Mouse (Mus musculus): ENCODE results near the gene Drg1. TPM values are rescaled to one million over a fixed set of nuclear protein-coding genes. Genes with fewer than 3 reads are reported as not detected.

Drg1 gene
- polyA plus RNA-seq, 1 experiment from 2014 or later: 276 TPM

GRCm38 (mm10) chr11:3297871-3298812 lies 31.9 kb upstream of the Drg1 start:
- H3K4me3 ChIP-seq: no peak overlapping the region
- H3K9me3 ChIP-seq (replicated peaks): no peaks in the 10 kb centered on the region
- peaks cover 100% of the 10 kb centered on the region for H3K36me3 ChIP-seq
- DNase-seq (ENCODE audit: low spot score): no peak
- 94% methylated on average over 10 of the region's 10 CpGs for WGBS
- H3K27ac ChIP-seq: no peak overlapping the region
- H3K4me1 ChIP-seq: peaks cover 31% of the 10 kb centered on the region
- no peaks in the 10 kb centered on the region for H3K27me3 ChIP-seq (ENCODE audit: low read depth, poor library complexity, severe bottlenecking)

- Histone ChIP-seq H3K27ac (no peak overlapping the region), H3K4me1 (peaks cover 38% of the 10 kb centered on the region), H3K27me3 (ENCODE audit: low read depth, poor library complexity, severe bottlenecking) (no peaks in the 10 kb centered on the region), H3K9me3 (replicated peaks) (no peaks in the 10 kb centered on the region), H3K36me3 (peaks cover 97% of the 10 kb centered on the region), H3K4me3 (no peak overlapping the region)
- 88% methylated on average over 5 of the region's 5 CpGs for WGBS
- no peak for DNase-seq (ENCODE audit: low spot score)
Observed at GRCm38 (mm10) chr11:3296056-3296455, 29.8 kb upstream of the Drg1 start.

- no peak for DNase-seq (ENCODE audit: low spot score)
- Histone ChIP-seq H3K27me3 (ENCODE audit: low read depth, poor library complexity, severe bottlenecking) (no peaks in the 10 kb centered on the region), H3K4me3 (peak overlapping the region; percentile 86; the same call in 1 of the 2 replicates), H3K4me1 (peaks cover 40% of the 10 kb centered on the region), H3K36me3 (peaks cover 84% of the 10 kb centered on the region), H3K9me3 (replicated peaks) (no peaks in the 10 kb centered on the region), H3K27ac (0 out of 2 replicates have a peak overlapping the region, but pooled peaks have one; percentile 98)
- WGBS: 96% methylated on average over 2 of the region's 2 CpGs
Observed at GRCm38 (mm10) chr11:3294641-3295040, 28.4 kb upstream of the Drg1 start.

GRCm38 (mm10) chr11:3293361-3293760 lies 27.1 kb upstream of the Drg1 start:
- Histone ChIP-seq H3K9me3 (replicated peaks) (no peaks in the 10 kb centered on the region), H3K4me1 (peaks cover 44% of the 10 kb centered on the region), H3K36me3 (peaks cover 71% of the 10 kb centered on the region), H3K27me3 (ENCODE audit: low read depth, poor library complexity, severe bottlenecking) (no peaks in the 10 kb centered on the region), H3K4me3 (peak overlapping the region; percentile 86), H3K27ac (peak overlapping the region; percentile 98)
- 56% methylated on average over 4 of the region's 4 CpGs for WGBS
- DNase-seq (ENCODE audit: low spot score): no peak

GRCm38 (mm10) chr11:3292711-3293249 lies 26.6 kb upstream of the Drg1 start:
- Histone ChIP-seq H3K9me3 (replicated peaks) (no peaks in the 10 kb centered on the region), H3K4me3 (peak overlapping the region; percentile 86), H3K27ac (peak overlapping the region; percentile 98), H3K4me1 (peaks cover 50% of the 10 kb centered on the region), H3K27me3 (ENCODE audit: low read depth, poor library complexity, severe bottlenecking) (no peaks in the 10 kb centered on the region), H3K36me3 (peaks cover 65% of the 10 kb centered on the region)
- DNase-seq (ENCODE audit: low spot score): peak; percentile 80
- WGBS: 0% methylated on average over 8 of the region's 8 CpGs

GRCm38 (mm10) chr11:3292062-3292421 lies 25.8 kb upstream of the Drg1 start:
- Histone ChIP-seq H3K9me3 (replicated peaks) (no peaks in the 10 kb centered on the region), H3K27ac (peak overlapping the region; percentile 98), H3K27me3 (ENCODE audit: low read depth, poor library complexity, severe bottlenecking) (no peaks in the 10 kb centered on the region), H3K36me3 (peaks cover 58% of the 10 kb centered on the region), H3K4me3 (peak overlapping the region; percentile 86), H3K4me1 (peaks cover 58% of the 10 kb centered on the region)
- under 1% methylated on average over 8 of the region's 8 CpGs for WGBS
- peak; percentile 78 for DNase-seq (ENCODE audit: low spot score)

DNA sequence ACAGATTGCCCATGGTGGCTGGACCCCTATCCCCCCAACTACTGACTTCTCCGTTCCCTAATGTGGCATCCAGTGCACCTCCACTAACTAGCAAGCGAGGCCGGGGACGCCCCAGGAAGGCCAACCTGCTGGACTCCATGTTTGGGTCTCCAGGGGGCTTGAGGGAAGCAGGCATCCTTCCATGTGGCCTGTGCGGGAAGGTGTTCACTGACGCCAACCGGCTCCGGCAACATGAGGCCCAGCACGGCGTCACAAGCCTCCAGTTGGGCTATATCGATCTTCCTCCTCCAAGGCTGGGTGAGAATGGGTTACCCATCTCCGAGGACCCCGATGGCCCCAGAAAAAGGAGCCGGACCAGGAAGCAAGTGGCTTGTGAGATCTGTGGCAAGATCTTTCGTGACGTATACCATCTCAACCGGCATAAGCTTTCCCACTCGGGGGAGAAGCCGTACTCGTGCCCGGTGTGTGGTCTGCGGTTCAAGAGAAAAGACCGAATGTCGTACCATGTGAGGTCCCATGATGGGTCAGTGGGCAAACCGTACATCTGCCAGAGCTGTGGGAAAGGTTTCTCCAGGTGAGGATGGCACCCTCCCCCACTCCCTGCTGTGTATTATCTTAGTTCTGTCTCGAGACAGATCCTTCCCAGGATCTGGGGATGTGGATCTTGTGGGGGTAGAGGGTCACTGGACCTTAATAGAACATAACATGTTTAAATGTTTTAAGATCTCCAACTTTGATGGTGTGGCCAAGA lies 25.3 kb upstream of the Drg1 start:
- peaks cover 55% of the 10 kb centered on the region for H3K4me1 ChIP-seq
- no peaks in the 10 kb centered on the region for H3K27me3 ChIP-seq (ENCODE audit: low read depth, poor library complexity, severe bottlenecking)
- WGBS: 3% methylated on average over 26 of the region's 26 CpGs
- peaks cover 52% of the 10 kb centered on the region for H3K36me3 ChIP-seq
- peak overlapping the region; percentile 98 for H3K27ac ChIP-seq
- no peaks in the 10 kb centered on the region for H3K9me3 ChIP-seq (replicated peaks)
- DNase-seq (ENCODE audit: low spot score): peak; percentile 66
- H3K4me3 ChIP-seq: peak overlapping the region; percentile 86

- H3K4me1 ChIP-seq: peaks cover 51% of the 10 kb centered on the region
Observed at GRCm38 (mm10) chr11:3290640-3291310, 24.6 kb upstream of the Drg1 start.

GRCm38 (mm10) chr11:3289803-3290639 lies 23.8 kb upstream of the Drg1 start:
- Histone ChIP-seq H3K9me3 (replicated peaks) (no peaks in the 10 kb centered on the region), H3K27ac (peak overlapping the region; percentile 98), H3K27me3 (ENCODE audit: low read depth, poor library complexity, severe bottlenecking) (no peaks in the 10 kb centered on the region), H3K4me1 (peaks cover 45% of the 10 kb centered on the region), H3K36me3 (peaks cover 38% of the 10 kb centered on the region), H3K4me3 (peak overlapping the region; percentile 86)
- under 1% methylated on average over 88 of the region's 92 CpGs for WGBS
- DNase-seq (ENCODE audit: low spot score): peak; percentile 91

More at GRCm38 (mm10) chr11:3290640-3291310, 24.6 kb upstream of the Drg1 start:
- Histone ChIP-seq H3K36me3 (peaks cover 45% of the 10 kb centered on the region), H3K27me3 (ENCODE audit: low read depth, poor library complexity, severe bottlenecking) (no peaks in the 10 kb centered on the region), H3K4me3 (peak overlapping the region; percentile 86), H3K27ac (peak overlapping the region; percentile 98), H3K9me3 (replicated peaks) (no peaks in the 10 kb centered on the region)
- DNase-seq (ENCODE audit: low spot score): no peak
- under 1% methylated on average over 50 of the region's 50 CpGs for WGBS

DNA sequence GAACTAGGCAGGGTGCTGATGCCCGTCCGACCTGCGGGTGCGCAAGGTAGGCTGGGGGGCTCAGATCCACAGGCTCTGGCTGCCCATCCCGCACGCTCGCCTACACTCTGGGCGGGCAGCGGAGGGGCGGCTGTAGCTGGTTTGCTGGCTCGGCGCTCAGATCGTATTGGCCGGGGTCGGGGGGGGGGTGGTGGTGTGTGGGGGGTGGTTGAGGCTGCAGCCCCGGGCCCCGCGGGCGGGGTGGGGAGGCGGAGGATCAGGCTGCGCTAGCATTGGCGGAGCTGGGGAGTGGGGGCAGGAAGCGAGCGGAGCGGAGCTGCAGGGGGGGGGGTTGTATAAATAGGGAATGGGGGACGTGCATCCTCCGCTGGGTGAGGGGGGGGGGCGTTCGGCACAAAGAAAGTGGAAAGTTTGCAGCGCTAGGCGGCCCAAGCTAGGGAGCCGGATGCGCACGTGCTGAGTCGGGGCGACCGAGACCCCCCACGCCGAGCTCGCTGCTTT lies 23.1 kb upstream of the Drg1 start:
- under 1% methylated on average over 37 of the region's 40 CpGs for WGBS

DNA sequence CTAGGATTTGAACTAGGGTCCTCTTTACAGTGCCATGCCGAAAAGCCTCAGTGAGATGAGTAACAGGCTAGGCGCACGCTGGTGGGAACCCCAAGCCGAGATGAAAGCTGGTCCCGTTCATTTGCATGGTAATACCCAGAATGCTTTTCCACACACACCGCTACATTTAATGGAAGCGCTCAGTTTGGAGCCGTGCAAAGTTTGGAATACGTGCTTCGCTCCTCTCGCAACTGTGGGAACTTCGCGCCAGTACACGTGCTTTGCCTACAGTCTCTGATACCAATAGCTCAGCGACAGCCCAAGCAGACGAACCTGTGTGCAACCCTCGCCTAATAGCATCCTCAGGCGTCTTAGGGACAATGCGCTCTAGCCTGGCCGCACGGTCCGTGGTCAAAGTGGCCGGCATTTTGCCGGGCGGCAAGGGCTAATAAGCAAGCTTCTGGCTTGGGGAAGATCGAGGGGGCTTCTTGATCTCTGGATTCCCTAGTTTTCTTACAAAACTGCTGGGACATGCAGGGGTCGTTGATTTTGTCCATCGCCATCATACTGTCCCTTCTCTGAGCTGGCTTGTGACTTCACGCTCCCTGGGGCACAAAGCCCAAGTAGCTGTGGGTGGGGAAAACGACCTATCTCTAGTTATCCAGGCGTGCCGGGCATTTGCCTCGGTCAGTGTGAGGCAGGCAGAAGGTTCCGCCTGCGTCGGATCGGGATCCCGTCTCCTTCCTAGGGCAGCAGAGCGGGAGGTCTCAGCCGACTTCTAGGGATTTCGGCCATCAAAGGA lies 22.5 kb upstream of the Drg1 start, which contains the start of gene Patz1:
Patz1 (plus strand) TSS at position 354 of the 781 bp plus-strand sequence.
- H3K27me3 ChIP-seq (ENCODE audit: low read depth, poor library complexity, severe bottlenecking): no peaks in the 10 kb centered on the region
- under 1% methylated on average over 41 of the region's 41 CpGs for WGBS

More for the DNA sequence above, 23.1 kb upstream of the Drg1 start:
- Histone ChIP-seq H3K4me1 (peaks cover 39% of the 10 kb centered on the region), H3K27me3 (ENCODE audit: low read depth, poor library complexity, severe bottlenecking) (no peaks in the 10 kb centered on the region), H3K9me3 (replicated peaks) (no peaks in the 10 kb centered on the region), H3K27ac (peak overlapping the region; percentile 98), H3K36me3 (peaks cover 31% of the 10 kb centered on the region), H3K4me3 (peak overlapping the region; percentile 86)
- DNase-seq (ENCODE audit: low spot score): peak; percentile 94

More for the DNA sequence above, 22.5 kb upstream of the Drg1 start, which contains the start of gene Patz1:
- Histone ChIP-seq H3K27ac (peak within 1 kb of the TSS; percentile 98), H3K4me1 (peaks cover 33% of the 10 kb centered on the region), H3K4me3 (peak within 1 kb of the TSS; percentile 86), H3K9me3 (replicated peaks) (no peaks in the 10 kb centered on the region), H3K36me3 (peaks cover 25% of the 10 kb centered on the region)
- DNase-seq (ENCODE audit: low spot score): peak; percentile 78

Data from limb, embryonic 10.5 days (tissue).